Mouse (Mus musculus) right cerebral cortex, adult 2 months (tissue): ENCODE data around the gene Zc3h12a.

Experiments used
- DNase-seq, 2 experiments: peaks; one replicate each; pipeline ENCODE4 v3.0.0; 2021 to 2022; ENCODE audit warnings: low spot score in 2 of 2

The Zc3h12a gene

GRCm38 (mm10) chr4:125127305-125128084 is at the start of gene Zc3h12a:
Gene Zc3h12a, minus strand, starts transcription at chr4:125127840.
- DNase-seq = peak; percentile 58 to 59

- no peak for DNase-seq
Measured at GRCm38 (mm10) chr4:125176639-125177165, 49.1 kb upstream of the Zc3h12a start.

- DNase-seq = no peak
Measured at GRCm38 (mm10) chr4:125176190-125176589, 48.5 kb upstream of the Zc3h12a start.

- peak in 1 of 2 experiments; percentile 27 for DNase-seq
Measured at GRCm38 (mm10) chr4:125175591-125175990, 48.0 kb upstream of the Zc3h12a start.

- no peak for DNase-seq
Measured at GRCm38 (mm10) chr4:125174516-125175185, 47.0 kb upstream of the Zc3h12a start.

- DNase-seq = no peak
Measured at GRCm38 (mm10) chr4:125173150-125173549, 45.5 kb upstream of the Zc3h12a start.

- peak; percentile 32 to 38 for DNase-seq
Measured at GRCm38 (mm10) chr4:125172736-125173135, 45.1 kb upstream of the Zc3h12a start.

GRCm38 (mm10) chr4:125167723-125168122 is 40.1 kb upstream of the Zc3h12a start:
- no peak for DNase-seq

GRCm38 (mm10) chr4:125164861-125165260 is 37.2 kb upstream of the Zc3h12a start:
- DNase-seq = no peak

GRCm38 (mm10) chr4:125162701-125163100 is 35.1 kb upstream of the Zc3h12a start:
- no peak for DNase-seq

GRCm38 (mm10) chr4:125161392-125161791 is 33.8 kb upstream of the Zc3h12a start:
- no peak for DNase-seq

- DNase-seq = no peak
Measured at GRCm38 (mm10) chr4:125160951-125161331, 33.3 kb upstream of the Zc3h12a start.

GRCm38 (mm10) chr4:125160320-125160950 is 32.8 kb upstream of the Zc3h12a start:
- peak; percentile 93 to 95 for DNase-seq

GRCm38 (mm10) chr4:125158581-125159317 is 31.1 kb upstream of the Zc3h12a start:
- DNase-seq = no peak

- no peak for DNase-seq
Measured at GRCm38 (mm10) chr4:125158081-125158480, 30.4 kb upstream of the Zc3h12a start.

GRCm38 (mm10) chr4:125157322-125157721 is 29.7 kb upstream of the Zc3h12a start:
- DNase-seq = no peak

GRCm38 (mm10) chr4:125155646-125156045 is 28.0 kb upstream of the Zc3h12a start:
- DNase-seq = no peak

GRCm38 (mm10) chr4:125153659-125154241 is 26.1 kb upstream of the Zc3h12a start:
- no peak for DNase-seq

GRCm38 (mm10) chr4:125152469-125152868 is 24.8 kb upstream of the Zc3h12a start:
- no peak for DNase-seq

- no peak for DNase-seq
Measured at GRCm38 (mm10) chr4:125149460-125149859, 21.8 kb upstream of the Zc3h12a start.

- no peak for DNase-seq
Measured at GRCm38 (mm10) chr4:125147970-125148369, 20.3 kb upstream of the Zc3h12a start.
